Mouse (Mus musculus): ENCODE measurements around the gene Lcn10. TPM values are rescaled to one million over a fixed set of nuclear protein-coding genes. Genes with fewer than 3 reads are reported as not detected.

The Lcn10 gene
- polyA plus RNA-seq, 1 experiment from 2014 or later, result not detected

DNA sequence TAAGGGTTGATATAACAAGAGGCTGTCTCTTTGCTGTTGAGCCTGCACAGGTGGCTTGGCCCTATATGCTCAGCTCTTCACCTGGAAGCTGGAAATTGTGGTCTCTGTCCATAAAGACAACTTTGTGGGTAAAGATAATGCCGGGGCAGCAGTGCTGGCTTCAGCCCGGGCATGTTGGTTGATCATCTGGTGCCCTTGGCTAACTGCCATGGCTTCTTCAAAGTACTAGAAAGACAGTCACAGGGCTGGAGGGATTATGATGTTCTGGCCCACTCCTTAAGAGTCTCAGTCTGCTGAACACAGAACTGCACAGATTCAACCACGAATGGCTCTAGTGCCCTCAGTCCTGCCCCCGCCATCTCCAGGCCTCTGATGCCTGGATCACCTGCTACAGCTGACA is 25.3 kb upstream of the Lcn10 start:
- H3K4me3 ChIP-seq (ENCODE audit: low read depth, low read length), result no peak overlapping the region
- H3K4me1 ChIP-seq (replicated peaks; ENCODE audit: control insufficient read depth, insufficient read depth, low read length), result no peaks in the 10 kb centered on the region
- WGBS, result 77% methylated on average over 4 of the region's 4 CpGs
- H3K27ac ChIP-seq (ENCODE audit: low read depth, low read length), result no peak overlapping the region
- no peak for TF ChIP-seq CTCF (IDR thresholded peaks at IDR 0.05; ENCODE audit: low read depth)
- H3K4me2 ChIP-seq (replicated peaks; ENCODE audit: low read depth), result no peak overlapping the region
- H3K9ac ChIP-seq (ENCODE audit: low read depth, low read length), result no peak overlapping the region
- ATAC-seq, result no peak
- no peaks in the 10 kb centered on the region for H3K27me3 ChIP-seq (replicated peaks; ENCODE audit: control insufficient read depth, insufficient read depth, low read length)
- H3K36me3 ChIP-seq (ENCODE audit: control insufficient read depth, insufficient read depth), result no peaks in the 10 kb centered on the region
- no peaks in the 10 kb centered on the region for H3K9me3 ChIP-seq (ENCODE audit: control insufficient read depth)

GRCm38 (mm10) chr2:25657652-25658051 is 24.9 kb upstream of the Lcn10 start, which contains the start of gene Lcn5:
Gene Lcn5, plus strand, starts transcription at chr2:25657952.
- Histone ChIP-seq H3K27me3 (replicated peaks; ENCODE audit: control insufficient read depth, insufficient read depth, low read length) (no peaks in the 10 kb centered on the region), H3K36me3 (ENCODE audit: control insufficient read depth, insufficient read depth) (no peaks in the 10 kb centered on the region), H3K9me3 (ENCODE audit: control insufficient read depth) (no peaks in the 10 kb centered on the region), H3K4me2 (replicated peaks; ENCODE audit: low read depth) (no peak within 1 kb of the TSS), H3K4me1 (replicated peaks; ENCODE audit: control insufficient read depth, insufficient read depth, low read length) (no peaks in the 10 kb centered on the region), H3K27ac (ENCODE audit: low read depth, low read length) (no peak within 1 kb of the TSS), H3K4me3 (ENCODE audit: low read depth, low read length) (no peak within 1 kb of the TSS), H3K9ac (ENCODE audit: low read depth, low read length) (no peak within 1 kb of the TSS)
- no peak for ATAC-seq
- no peak for TF ChIP-seq CTCF (IDR thresholded peaks at IDR 0.05; ENCODE audit: low read depth)

DNA sequence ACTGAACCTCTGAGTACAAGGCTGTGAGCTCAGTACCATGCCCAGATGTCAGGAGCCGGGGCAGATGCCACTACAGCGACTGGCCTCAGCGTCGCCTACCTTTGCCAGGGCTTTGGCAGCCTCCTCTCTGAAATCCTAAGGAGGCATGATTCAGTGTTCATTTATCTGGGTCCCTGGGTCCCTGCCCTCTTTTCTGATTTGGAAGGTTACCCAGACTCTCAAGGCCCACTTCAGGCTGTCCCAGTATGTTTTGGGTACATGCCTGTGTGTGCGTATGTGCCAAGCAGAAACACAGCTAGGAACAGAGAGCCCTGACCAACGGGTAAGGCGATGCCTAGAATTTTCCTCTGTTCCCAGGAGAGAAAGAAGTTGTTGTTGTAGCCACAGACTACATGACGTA is 22.2 kb upstream of the Lcn10 start:
- no peak overlapping the region for H3K27ac ChIP-seq (ENCODE audit: low read depth, low read length)
- H3K9me3 ChIP-seq (ENCODE audit: control insufficient read depth), result no peaks in the 10 kb centered on the region
- WGBS, result 87% methylated on average over 8 of the region's 8 CpGs
- ATAC-seq, result no peak
- H3K4me1 ChIP-seq (replicated peaks; ENCODE audit: control insufficient read depth, insufficient read depth, low read length), result no peaks in the 10 kb centered on the region
- TF ChIP-seq CTCF (IDR thresholded peaks at IDR 0.05; ENCODE audit: low read depth), result no peak
- no peaks in the 10 kb centered on the region for H3K36me3 ChIP-seq (ENCODE audit: control insufficient read depth, insufficient read depth)
- no peak overlapping the region for H3K4me3 ChIP-seq (ENCODE audit: low read depth, low read length)
- H3K9ac ChIP-seq (ENCODE audit: low read depth, low read length), result no peak overlapping the region
- no peaks in the 10 kb centered on the region for H3K27me3 ChIP-seq (replicated peaks; ENCODE audit: control insufficient read depth, insufficient read depth, low read length)
- H3K4me2 ChIP-seq (replicated peaks; ENCODE audit: low read depth), result no peak overlapping the region

- no peak for ATAC-seq
- no peak overlapping the region for H3K9ac ChIP-seq (ENCODE audit: low read depth, low read length)
- no peaks in the 10 kb centered on the region for H3K36me3 ChIP-seq (ENCODE audit: control insufficient read depth, insufficient read depth)
- no peak for TF ChIP-seq CTCF (IDR thresholded peaks at IDR 0.05; ENCODE audit: low read depth)
- no peak overlapping the region for H3K4me2 ChIP-seq (replicated peaks; ENCODE audit: low read depth)
- no peaks in the 10 kb centered on the region for H3K4me1 ChIP-seq (replicated peaks; ENCODE audit: control insufficient read depth, insufficient read depth, low read length)
- H3K27me3 ChIP-seq (replicated peaks; ENCODE audit: control insufficient read depth, insufficient read depth, low read length), result no peaks in the 10 kb centered on the region
- 85% methylated on average over 6 of the region's 6 CpGs for WGBS
- no peak overlapping the region for H3K27ac ChIP-seq (ENCODE audit: low read depth, low read length)
- no peak overlapping the region for H3K4me3 ChIP-seq (ENCODE audit: low read depth, low read length)
- H3K9me3 ChIP-seq (ENCODE audit: control insufficient read depth), result no peaks in the 10 kb centered on the region
Observed at GRCm38 (mm10) chr2:25661245-25661970, 21.1 kb upstream of the Lcn10 start.

GRCm38 (mm10) chr2:25663511-25663910 is 19.0 kb upstream of the Lcn10 start:
- H3K9ac ChIP-seq (ENCODE audit: low read depth, low read length), result no peak overlapping the region
- no peaks in the 10 kb centered on the region for H3K27me3 ChIP-seq (replicated peaks; ENCODE audit: control insufficient read depth, insufficient read depth, low read length)
- no peaks in the 10 kb centered on the region for H3K9me3 ChIP-seq (ENCODE audit: control insufficient read depth)
- no peaks in the 10 kb centered on the region for H3K4me1 ChIP-seq (replicated peaks; ENCODE audit: control insufficient read depth, insufficient read depth, low read length)
- TF ChIP-seq CTCF (IDR thresholded peaks at IDR 0.05; ENCODE audit: low read depth), result peak; percentile 79
- no peak for ATAC-seq
- WGBS, result 63% methylated on average over 1 of the region's 1 CpGs
- H3K4me2 ChIP-seq (replicated peaks; ENCODE audit: low read depth), result no peak overlapping the region
- no peak overlapping the region for H3K27ac ChIP-seq (ENCODE audit: low read depth, low read length)
- H3K4me3 ChIP-seq (ENCODE audit: low read depth, low read length), result no peak overlapping the region
- no peaks in the 10 kb centered on the region for H3K36me3 ChIP-seq (ENCODE audit: control insufficient read depth, insufficient read depth)

DNA sequence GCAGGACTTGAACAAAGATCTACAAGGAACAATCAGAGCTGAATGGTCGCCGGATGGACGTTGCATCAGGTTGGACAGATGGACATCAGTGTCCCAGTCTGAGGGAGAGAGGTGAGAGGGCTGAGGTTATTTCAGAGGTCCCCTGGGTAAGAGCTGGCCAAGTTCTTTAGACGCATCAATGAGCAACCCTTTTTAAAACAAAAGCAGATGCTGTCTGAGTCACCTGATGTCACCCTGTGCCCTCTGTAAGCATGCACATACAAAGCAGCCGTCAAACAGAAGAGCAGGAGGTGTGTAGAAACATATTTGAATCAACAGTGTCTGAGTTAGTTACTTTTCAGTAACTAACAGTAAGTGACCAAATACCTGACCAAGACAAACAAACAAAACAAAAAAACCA is 18.4 kb upstream of the Lcn10 start:
- no peak for TF ChIP-seq CTCF (IDR thresholded peaks at IDR 0.05; ENCODE audit: low read depth)
- H3K4me3 ChIP-seq (ENCODE audit: low read depth, low read length), result no peak overlapping the region
- ATAC-seq, result no peak
- no peaks in the 10 kb centered on the region for H3K9me3 ChIP-seq (ENCODE audit: control insufficient read depth)
- WGBS, result 78% methylated on average over 5 of the region's 5 CpGs
- H3K4me2 ChIP-seq (replicated peaks; ENCODE audit: low read depth), result no peak overlapping the region
- no peaks in the 10 kb centered on the region for H3K4me1 ChIP-seq (replicated peaks; ENCODE audit: control insufficient read depth, insufficient read depth, low read length)
- no peaks in the 10 kb centered on the region for H3K27me3 ChIP-seq (replicated peaks; ENCODE audit: control insufficient read depth, insufficient read depth, low read length)
- H3K36me3 ChIP-seq (ENCODE audit: control insufficient read depth, insufficient read depth), result no peaks in the 10 kb centered on the region
- no peak overlapping the region for H3K9ac ChIP-seq (ENCODE audit: low read depth, low read length)
- H3K27ac ChIP-seq (ENCODE audit: low read depth, low read length), result no peak overlapping the region
